Mouse (Mus musculus) activated CD4-positive, CD25-positive, alpha-beta regulatory T cell (primary cell): ENCODE measurements around the gene Vmn1r62. TPM values are rescaled to one million over a fixed set of nuclear protein-coding genes. Genes with fewer than 3 reads are reported as not detected.

Experiments
- polyA plus RNA-seq, 2 experiments: library from polyadenylated mRNA; unstranded; fragments of 100-300 nt; shearing (Covaris generic); gene quantifications; one replicate each; pipeline ENCODE4 v1.2.1; 2017

Gene Vmn1r62
- polyA plus RNA-seq, result under 1 TPM; 0.36 to 0.64 TPM

GRCm38 (mm10) chr7:5673331-5673730 is at the start of gene Vmn1r62:
Vmn1r62 (plus strand) TSS chr7:5673631.

Other genes with a start within 250 kb of the Vmn1r62 start
- gene Vmn1r59, start 216.9 kb upstream of the Vmn1r62 start, polyA plus RNA-seq, result not detected
- under 1 TPM in 1 of 2 experiments, not detected in 1; 0.04 TPM for gene Vmn2r28, start 179.7 kb upstream of the Vmn1r62 start, polyA plus RNA-seq
- under 1 TPM; 0.04 to 0.06 TPM for gene Vmn1r60, start 126.3 kb upstream of the Vmn1r62 start, polyA plus RNA-seq
- under 1 TPM in 1 of 2 experiments, not detected in 1; 0.02 TPM for gene Vmn1r61, start 60.3 kb upstream of the Vmn1r62 start, polyA plus RNA-seq
- gene Vmn1r63, start 131.8 kb downstream of the Vmn1r62 start, polyA plus RNA-seq, result not detected
- not detected for gene Vmn1r64, start 210.9 kb downstream of the Vmn1r62 start, polyA plus RNA-seq